Mouse (Mus musculus) C2C12 (cell line): Measurements from ENCODE around the gene Olfr464. TPM values are rescaled to one million over a fixed set of nuclear protein-coding genes. Genes with fewer than 3 reads are reported as not detected.

Experiments used
- H3K27me3 ChIP-seq: one replicate; pipeline ENCODE4 v1.6.1; 2011; ENCODE audit not compliant: control insufficient read depth, insufficient read depth, insufficient read length
- H3K36me3 ChIP-seq: one replicate; pipeline ENCODE4 v1.6.1; 2011; ENCODE audit not compliant: control insufficient read depth, insufficient read depth
- H3K4me3 ChIP-seq: one replicate; pipeline ENCODE4 v1.5.1; 2011; ENCODE audit warnings: mild to moderate bottlenecking, control low read depth; ENCODE audit not compliant: poor library complexity, insufficient read depth, severe bottlenecking
- H3K79me2 ChIP-seq: one replicate; pipeline ENCODE4 v1.6.1; 2011; ENCODE audit not compliant: control insufficient read depth, insufficient read depth
- H3K79me3 ChIP-seq: one replicate; pipeline ENCODE4 v1.6.1; 2011; ENCODE audit warnings: low read depth, control low read depth
- H3ac ChIP-seq: one replicate; pipeline ENCODE3; 2011; ENCODE audit warnings: low read depth; ENCODE audit not compliant: control insufficient read depth, insufficient read length
- CEBPB ChIP-seq: IDR thresholded peaks from one replicate; pipeline ENCODE4 v1.6.1; 2011; ENCODE audit warnings: low read depth, mild to moderate bottlenecking, control low read depth, moderate library complexity
- CTCF ChIP-seq: IDR thresholded peaks from one replicate; pipeline ENCODE4 v1.5.1; 2011; ENCODE audit not compliant: control insufficient read depth, insufficient read depth, insufficient read length
- FOSL1 ChIP-seq: IDR thresholded peaks from one replicate; pipeline ENCODE4 v1.8.0; 2011; ENCODE audit warnings: mild to moderate bottlenecking, low read length; ENCODE audit not compliant: poor library complexity, insufficient read depth, severe bottlenecking
- MAX ChIP-seq: IDR thresholded peaks from one replicate; pipeline ENCODE4 v1.6.1; 2011; ENCODE audit warnings: mild to moderate bottlenecking, control low read depth
- MYOD1 ChIP-seq: IDR thresholded peaks from one replicate; pipeline ENCODE4 v1.6.1; 2011; ENCODE audit warnings: low read depth; ENCODE audit not compliant: control insufficient read depth, insufficient read length
- MYOG ChIP-seq: IDR thresholded peaks from one replicate; pipeline ENCODE4 v1.6.1; 2011; ENCODE audit not compliant: control insufficient read depth, insufficient read length; ENCODE audit errors: extremely low read depth
- USF1 ChIP-seq: IDR thresholded peaks from one replicate; pipeline ENCODE4 v1.6.1; 2011; ENCODE audit warnings: low read depth, mild to moderate bottlenecking, control low read depth, moderate library complexity
- polyA plus RNA-seq: library from polyadenylated mRNA; unstranded; fragments of >200 nt; fragmentation: generic; extraction: Trizol; gene quantifications from one replicate; pipeline ENCODE4 v1.2.1, GENCODE M21; 2012; ENCODE audit warnings: missing spikeins

Olfr464 gene
- polyA plus RNA-seq, 1 experiment, result not detected

GRCm38 (mm10) chr11:87916005-87916404 lies 4.8 kb downstream of the Olfr464 start:
- Histone ChIP-seq H3K79me2 (no peaks in the 10 kb centered on the region), H3K4me3 (no peak overlapping the region), H3K27me3 (peaks cover 19% of the 10 kb centered on the region), H3K36me3 (no peaks in the 10 kb centered on the region), H3ac (no peak overlapping the region), H3K79me3 (no peaks in the 10 kb centered on the region)
- TF ChIP-seq MYOG (no peak), MYOD1 (no peak), FOSL1 (no peak), MAX (no peak), CEBPB (no peak), CTCF (no peak), USF1 (no peak)

- Histone ChIP-seq H3K79me3 (no peaks in the 10 kb centered on the region), H3K27me3 (peaks cover 8% of the 10 kb centered on the region), H3K79me2 (no peaks in the 10 kb centered on the region), H3K4me3 (no peak overlapping the region), H3K36me3 (no peaks in the 10 kb centered on the region), H3ac (no peak overlapping the region)
- TF ChIP-seq MYOG (no peak), CEBPB (no peak), FOSL1 (no peak), USF1 (no peak), CTCF (no peak), MYOD1 (no peak), MAX (no peak)
These were observed 16.4 kb downstream of the Olfr464 start for GRCm38 (mm10) chr11:87904331-87904730.

GRCm38 (mm10) chr11:87897287-87897686 lies 23.5 kb downstream of the Olfr464 start, which contains the start of gene Olfr463:
Gene Olfr463, minus strand, starts transcription at chr11:87897387.
- Histone ChIP-seq H3K36me3 (no peaks in the 10 kb centered on the region), H3K79me3 (no peaks in the 10 kb centered on the region), H3ac (no peak within 1 kb of the TSS), H3K27me3 (peaks cover 21% of the 10 kb centered on the region), H3K79me2 (no peaks in the 10 kb centered on the region), H3K4me3 (no peak within 1 kb of the TSS)
- TF ChIP-seq USF1 (no peak), CEBPB (no peak), FOSL1 (no peak), CTCF (no peak)

- Histone ChIP-seq H3K4me3 (no peak within 1 kb of the TSS), H3K27me3 (peaks cover 27% of the 10 kb centered on the region), H3K36me3 (no peaks in the 10 kb centered on the region), H3K79me3 (no peaks in the 10 kb centered on the region), H3ac (no peak within 1 kb of the TSS), H3K79me2 (no peaks in the 10 kb centered on the region)
- TF ChIP-seq MAX (no peak), FOSL1 (no peak), MYOG (no peak), CTCF (no peak), USF1 (no peak), CEBPB (no peak), MYOD1 (no peak)
These were observed 28.6 kb downstream of the Olfr464 start, which contains the start of gene Olfr462 for GRCm38 (mm10) chr11:87892168-87892567. Gene Olfr462, minus strand, starts transcription at chr11:87892268.

GRCm38 (mm10) chr11:87884856-87885255 lies 35.9 kb downstream of the Olfr464 start:
- H3K4me3 ChIP-seq, result no peak overlapping the region
- TF ChIP-seq USF1 (no peak), MYOD1 (no peak), FOSL1 (no peak), CTCF (no peak), MYOG (no peak), CEBPB (no peak), MAX (no peak)
- no peaks in the 10 kb centered on the region for H3K79me2 ChIP-seq
- no peak overlapping the region for H3ac ChIP-seq
- H3K27me3 ChIP-seq, result peaks cover 39% of the 10 kb centered on the region
- H3K36me3 ChIP-seq, result no peaks in the 10 kb centered on the region
- no peaks in the 10 kb centered on the region for H3K79me3 ChIP-seq

- H3K79me3 ChIP-seq, result no peaks in the 10 kb centered on the region
- H3K27me3 ChIP-seq, result peaks cover 37% of the 10 kb centered on the region
- no peaks in the 10 kb centered on the region for H3K79me2 ChIP-seq
- no peaks in the 10 kb centered on the region for H3K36me3 ChIP-seq
- TF ChIP-seq MYOG (no peak), MAX (no peak), CTCF (no peak), MYOD1 (no peak), CEBPB (no peak), USF1 (no peak), FOSL1 (no peak)
- H3ac ChIP-seq, result no peak overlapping the region
- H3K4me3 ChIP-seq, result no peak overlapping the region
These were observed 37.3 kb downstream of the Olfr464 start for GRCm38 (mm10) chr11:87883493-87883892.
